Mouse (Mus musculus): ENCODE results near the gene Ints5. TPM values are rescaled to one million over a fixed set of nuclear protein-coding genes. Genes with fewer than 3 reads are reported as not detected.
"Not testable (repeated sequence)": the region's sequence is repeated elsewhere in the genome, so short reads cannot be mapped to it uniquely, and the experiment has no call there.

Gene Ints5
- total RNA-seq (2021) (10 to 100 TPM; 21.5 to 23.7 TPM), polyA plus RNA-seq (2012; rRNA removed) (23.5 and 29.6 TPM in 2 replicates)
- long read RNA-seq, transcript Ints5-201 (2 exons, 3,274 nt): major isoform, 15 of 22 reads
- long read RNA-seq, partial matches to known transcripts: 7 of 22 reads
- long read RNA-seq, other reads (novel, unspliced or antisense): 0 of 22 reads

DNA sequence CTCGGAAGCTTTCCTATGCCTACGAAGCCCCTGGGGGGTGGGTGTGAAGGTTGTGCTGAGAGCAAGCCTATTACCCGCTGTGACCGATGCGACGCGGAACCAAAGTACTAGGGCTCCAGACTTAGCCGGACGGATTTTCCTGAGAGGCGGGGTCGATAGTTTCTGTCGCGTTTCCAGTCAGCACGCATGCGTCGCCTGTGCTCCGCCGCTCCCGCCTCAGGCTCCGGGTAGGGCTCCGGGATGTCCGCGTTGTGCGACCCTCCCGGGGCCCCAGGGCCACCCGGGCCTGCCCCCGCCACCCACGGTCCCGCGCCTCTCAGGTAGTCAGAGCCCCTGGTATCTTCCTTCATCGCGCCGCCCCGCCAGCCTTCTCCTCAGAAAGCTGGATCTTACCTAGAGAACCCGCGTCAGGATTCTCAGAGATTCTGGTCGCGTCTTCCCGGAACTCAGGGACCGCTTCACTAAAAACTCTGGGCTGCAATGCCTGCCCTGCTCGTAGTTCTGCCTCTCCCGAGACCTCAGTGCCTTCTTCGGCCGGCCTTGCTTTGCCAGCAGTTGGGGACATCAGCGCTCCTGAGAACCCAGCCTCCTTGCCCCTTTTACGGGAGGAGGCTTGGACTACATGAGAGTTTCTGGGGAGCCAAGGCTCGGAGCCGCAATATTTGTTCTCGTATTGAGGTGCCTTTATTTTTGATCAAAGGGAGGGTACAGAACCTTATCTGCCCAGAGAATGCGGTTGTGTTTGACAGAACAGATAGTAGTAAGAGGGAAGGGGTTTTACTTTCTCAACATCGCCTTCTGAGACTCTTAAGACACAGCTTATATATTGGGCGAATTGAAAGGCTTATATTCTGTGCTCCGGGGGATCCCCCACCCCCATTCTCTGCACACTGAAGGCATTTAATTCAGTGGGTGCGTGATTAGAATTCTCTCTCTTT is at the start of gene Ints5:
Gene Ints5, plus strand, starts transcription at position 177 of the 938 bp plus-strand sequence.
- DNase-seq: peak; percentile 89

DNA sequence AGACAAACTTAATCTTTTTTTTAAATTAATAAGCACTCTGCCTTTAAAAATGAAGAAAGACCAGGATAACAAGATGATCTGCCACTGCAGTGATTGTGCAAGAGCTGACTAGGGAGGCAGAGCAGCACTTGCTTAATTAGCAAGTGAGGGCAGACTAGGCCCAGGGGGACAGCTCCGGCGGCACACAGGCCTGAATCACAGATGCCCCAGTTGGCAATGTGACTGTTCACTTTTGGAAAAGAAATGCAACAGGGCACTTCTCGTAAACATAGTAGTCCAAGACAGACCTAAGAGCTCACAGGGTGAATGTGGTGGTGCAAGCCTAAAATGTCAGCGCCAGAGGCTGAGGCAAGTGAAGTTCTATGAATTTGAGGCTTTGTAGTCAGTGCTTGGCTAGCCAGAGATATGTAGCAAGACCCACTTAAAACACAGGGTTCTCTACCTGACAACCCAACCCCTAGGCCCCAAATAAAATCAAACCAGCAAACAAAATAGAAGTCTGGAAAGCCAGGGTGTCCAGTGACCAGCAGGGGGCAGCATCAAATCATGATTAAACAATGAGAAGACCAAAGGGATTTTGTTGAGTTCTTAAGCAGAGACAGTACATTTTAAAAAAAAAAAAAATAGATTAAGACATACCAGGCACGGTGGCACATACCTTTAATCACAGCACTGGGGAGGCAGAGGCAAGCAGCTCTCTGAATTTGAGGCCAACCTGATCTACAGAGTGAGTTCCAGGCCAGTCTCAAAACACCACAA is 48.3 kb upstream of the Ints5 start:
- DNase-seq: peak; percentile 76

- no peak for DNase-seq
These were observed 44.4 kb upstream of the Ints5 start for GRCm38 (mm10) chr19:8848356-8848755.

GRCm38 (mm10) chr19:8850402-8850901 is 42.4 kb upstream of the Ints5 start, which contains the start of gene Lrrn4cl:
Gene Lrrn4cl (plus strand): TSS chr19:8850768.
- peak; percentile 63 for DNase-seq

DNA sequence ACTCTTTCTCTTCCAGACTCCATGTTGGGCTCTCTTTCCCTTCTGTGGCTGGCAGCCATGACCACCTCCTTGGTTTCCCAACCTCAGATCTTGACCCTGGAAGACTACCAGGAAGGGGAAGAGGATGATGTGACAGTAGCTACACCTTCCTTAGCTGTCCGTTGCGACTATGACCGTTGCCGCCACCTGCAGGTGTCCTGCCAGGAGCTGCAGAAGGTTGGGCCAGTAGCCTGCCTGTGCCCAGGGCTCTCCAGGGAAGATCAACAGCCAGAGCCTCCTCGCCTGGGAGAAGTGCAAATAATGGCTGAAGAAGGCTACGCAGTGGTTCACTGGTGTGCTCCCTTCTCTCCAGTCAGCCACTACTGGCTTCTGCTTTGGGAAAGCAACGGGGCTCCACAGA is 41.2 kb upstream of the Ints5 start:
- DNase-seq: no peak

DNA sequence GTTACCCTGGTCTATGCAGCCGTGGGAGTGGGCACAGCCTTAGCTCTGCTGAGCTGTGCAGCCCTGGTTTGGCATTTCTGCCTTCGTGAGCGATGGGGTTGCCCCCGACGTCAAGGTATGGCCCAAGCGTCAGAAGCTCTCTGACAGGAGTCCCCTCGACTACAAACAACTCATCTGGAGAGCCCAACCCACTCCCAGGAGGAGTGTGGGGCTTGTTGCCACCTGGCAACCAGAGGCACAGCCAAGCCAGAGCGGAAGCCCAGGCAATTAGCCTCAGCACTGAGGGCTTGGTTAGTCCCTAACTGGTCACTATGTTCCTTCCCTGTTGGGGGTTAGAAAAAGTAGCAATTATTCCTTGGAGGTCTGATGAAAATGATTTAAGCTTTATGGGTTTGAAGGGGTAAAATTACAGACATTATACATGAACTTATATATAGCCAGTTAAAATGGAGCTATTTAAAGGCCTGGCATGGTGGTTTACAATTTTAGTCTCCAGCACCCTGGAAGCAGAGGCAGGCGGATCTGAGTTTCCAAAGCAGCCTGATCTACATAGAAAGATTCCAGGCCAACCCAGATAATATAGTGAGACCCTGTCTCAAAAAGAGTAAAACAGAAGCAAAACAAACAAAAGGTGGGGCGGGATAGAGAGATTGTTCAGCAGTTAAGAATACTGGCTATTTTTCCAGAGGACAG is 40.4 kb upstream of the Ints5 start:
- no peak for DNase-seq

DNA sequence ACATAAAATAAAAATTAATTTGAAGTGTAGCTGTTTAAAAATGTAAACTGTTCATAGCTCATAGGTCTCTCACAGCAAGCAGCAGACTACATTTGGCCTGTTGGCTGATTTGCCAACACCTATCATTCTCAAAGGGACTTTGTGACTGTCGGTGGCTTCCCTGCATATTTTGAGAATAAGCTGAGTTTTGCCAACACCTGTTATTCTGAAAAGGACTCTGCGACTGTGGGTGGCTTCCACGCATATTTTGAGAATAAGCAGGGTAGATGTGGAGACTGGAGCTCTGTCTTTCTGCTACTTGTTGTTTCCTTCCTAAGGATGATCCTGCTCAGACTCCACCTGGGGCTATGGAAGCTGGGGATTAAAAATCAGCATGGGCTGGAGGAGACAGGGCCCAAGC is 39.7 kb upstream of the Ints5 start:
- DNase-seq: no peak

DNA sequence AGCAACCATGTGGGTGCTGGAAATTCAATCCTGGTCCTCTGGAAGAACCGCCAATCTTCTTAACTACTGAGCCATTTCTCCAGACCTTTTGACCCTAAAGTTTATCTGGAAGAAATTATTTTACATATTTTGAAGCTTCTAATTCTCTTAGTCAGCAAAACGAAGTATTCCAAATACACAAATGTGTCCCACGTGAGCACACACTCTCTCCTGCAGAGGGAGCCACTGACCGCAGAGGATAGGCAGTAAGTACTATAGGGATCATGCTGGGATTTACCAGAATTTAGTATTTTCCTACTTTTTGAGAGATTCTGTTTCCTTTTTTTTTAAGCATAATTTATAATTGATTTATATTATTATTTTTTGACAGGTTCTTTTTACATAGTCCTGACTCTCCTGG is 35.1 kb upstream of the Ints5 start:
- DNase-seq: peak; percentile 60

DNA sequence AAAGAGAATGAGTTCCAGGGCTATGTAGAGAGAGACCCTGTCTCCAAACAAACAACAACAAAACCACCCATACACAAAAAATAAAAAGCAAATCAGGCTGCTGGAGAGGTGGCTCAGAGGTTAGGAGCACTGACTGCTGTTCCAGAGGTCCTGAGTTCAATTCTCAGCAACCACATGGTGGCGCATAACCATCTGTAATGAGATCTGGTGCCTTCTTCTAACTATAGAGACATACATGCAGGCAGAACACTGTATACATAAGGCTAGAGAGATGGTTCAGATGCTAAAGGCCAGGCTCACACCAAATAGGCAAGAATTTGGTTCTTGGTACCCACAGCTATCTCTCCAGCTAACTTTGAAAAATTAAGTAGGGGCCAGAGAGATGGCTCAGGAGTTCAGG is 33.8 kb upstream of the Ints5 start:
- no peak for DNase-seq

- DNase-seq: no peak
These were observed 28.5 kb upstream of the Ints5 start for GRCm38 (mm10) chr19:8864265-8864664.

- DNase-seq: not testable (repeated sequence)
These were observed 22.4 kb upstream of the Ints5 start for GRCm38 (mm10) chr19:8870381-8870780.

GRCm38 (mm10) chr19:8870838-8871237 is 22.0 kb upstream of the Ints5 start:
- DNase-seq: no peak

- peak; percentile 99 for DNase-seq
These were observed 21.3 kb upstream of the Ints5 start, which contains the start of gene Ubxn1 for GRCm38 (mm10) chr19:8871267-8872186. Gene Ubxn1 (plus strand): TSS chr19:8871496.

DNA sequence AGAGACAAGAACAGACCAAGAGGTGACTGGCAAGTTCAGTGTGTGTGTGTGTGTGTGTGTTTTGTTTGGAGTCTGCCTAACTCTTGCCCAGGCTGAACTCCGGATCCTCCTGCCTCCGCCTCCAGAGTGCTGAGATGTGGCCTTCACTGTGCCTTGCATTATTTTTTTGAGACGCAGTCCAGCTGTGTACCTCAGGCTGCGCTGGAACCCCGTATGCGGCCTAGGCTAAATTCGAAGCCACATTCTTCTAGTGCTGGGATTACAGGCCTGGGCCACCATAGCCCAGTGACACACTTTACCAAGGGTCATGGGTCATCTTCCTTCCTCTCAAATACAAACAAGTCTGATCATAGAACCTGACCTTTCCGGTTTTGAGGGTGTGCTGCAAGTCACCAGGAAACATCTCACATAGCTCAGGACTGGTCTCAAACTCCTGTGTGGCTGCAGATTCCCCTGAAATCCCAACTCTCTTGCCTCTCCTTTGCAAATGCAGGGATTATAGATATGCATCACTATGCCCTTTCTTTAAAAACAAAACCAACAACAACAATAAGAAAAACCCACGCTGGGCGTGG is 20.5 kb upstream of the Ints5 start:
- peak; percentile 36 for DNase-seq

GRCm38 (mm10) chr19:8875031-8875430 is 17.8 kb upstream of the Ints5 start:
- DNase-seq: no peak

DNA sequence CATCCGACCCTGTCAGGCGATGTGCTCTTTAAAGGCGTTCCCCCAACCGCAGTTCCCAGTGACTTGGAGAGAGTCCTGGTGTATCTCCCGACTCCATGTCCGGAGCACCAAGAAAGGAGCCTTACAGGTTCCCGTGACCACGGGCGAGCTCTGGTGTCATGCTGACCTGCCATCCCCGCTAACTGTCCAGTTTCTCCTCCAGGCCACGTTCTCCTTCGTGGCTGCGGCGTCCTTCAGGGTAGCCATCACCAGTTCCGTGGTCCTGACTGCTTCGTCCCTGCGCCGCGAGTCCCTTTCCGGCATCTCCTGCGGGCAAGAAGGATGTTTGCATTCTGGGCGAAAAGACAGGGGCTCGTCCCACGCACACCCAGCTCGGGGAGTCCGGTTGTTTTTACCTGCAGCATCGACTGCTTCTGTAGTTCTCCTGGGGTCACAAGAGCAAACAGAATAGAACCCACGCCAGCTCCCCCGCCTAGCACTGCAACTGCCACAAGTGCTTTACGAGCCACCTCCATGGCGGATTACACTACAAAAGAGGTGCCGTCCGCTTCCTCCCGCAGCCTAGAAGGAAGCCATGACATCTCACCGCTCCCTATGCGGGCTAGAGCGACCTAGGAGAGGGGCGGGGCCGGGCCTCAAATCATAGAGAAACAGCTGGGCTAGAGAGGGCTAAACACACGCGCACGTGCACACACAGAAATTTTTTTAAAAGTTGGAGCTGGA is 12.3 kb upstream of the Ints5 start, which contains the start of gene Uqcc3:
Gene Uqcc3, minus strand, starts transcription at position 613 of the 723 bp plus-strand sequence.
- DNase-seq: peak; percentile 94

- DNase-seq: no peak
These were observed 11.8 kb upstream of the Ints5 start for GRCm38 (mm10) chr19:8881034-8881392.

- no peak for DNase-seq
These were observed 9.2 kb upstream of the Ints5 start, which contains the start of the genes Lbhd1 and Gm49403 for GRCm38 (mm10) chr19:8883616-8884015. Gene Lbhd1 (plus strand): TSS chr19:8883732. Gene Gm49403 (plus strand): TSS chr19:8883930.

DNA sequence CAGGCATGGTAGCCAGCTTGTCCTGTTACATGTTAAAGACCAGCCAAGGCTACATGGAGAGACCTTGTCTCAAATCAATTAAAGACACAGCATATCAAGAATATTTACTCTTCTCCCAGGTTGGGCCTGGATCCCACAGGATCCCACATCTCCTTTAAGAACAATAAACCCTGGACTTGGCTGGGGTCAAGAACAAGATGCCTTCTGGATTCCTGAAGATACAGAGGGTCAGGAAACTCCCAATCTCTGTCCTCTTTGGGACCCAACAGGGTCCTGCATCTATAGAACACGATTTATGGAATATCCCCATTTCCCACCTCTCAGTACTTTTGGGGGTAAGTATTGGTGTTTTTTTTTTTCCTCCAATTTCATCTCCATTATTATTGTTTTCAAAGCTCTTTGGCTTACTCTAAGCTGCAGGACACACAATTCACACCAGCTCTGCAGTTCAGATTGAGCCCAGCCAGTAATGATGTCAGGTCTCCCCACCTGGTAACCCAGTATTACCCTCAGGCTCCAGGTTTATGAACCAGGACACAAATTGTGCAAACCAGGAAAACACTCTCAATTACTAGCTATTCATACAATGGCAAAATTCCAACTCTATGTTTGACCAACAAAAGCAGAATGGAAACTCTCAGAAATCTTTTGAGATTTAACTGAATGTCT is 5.8 kb upstream of the Ints5 start:
- no peak for DNase-seq
